Comparison of ENCODE assay signal across 9 mouse cellular contexts in the genomic region with DNA sequence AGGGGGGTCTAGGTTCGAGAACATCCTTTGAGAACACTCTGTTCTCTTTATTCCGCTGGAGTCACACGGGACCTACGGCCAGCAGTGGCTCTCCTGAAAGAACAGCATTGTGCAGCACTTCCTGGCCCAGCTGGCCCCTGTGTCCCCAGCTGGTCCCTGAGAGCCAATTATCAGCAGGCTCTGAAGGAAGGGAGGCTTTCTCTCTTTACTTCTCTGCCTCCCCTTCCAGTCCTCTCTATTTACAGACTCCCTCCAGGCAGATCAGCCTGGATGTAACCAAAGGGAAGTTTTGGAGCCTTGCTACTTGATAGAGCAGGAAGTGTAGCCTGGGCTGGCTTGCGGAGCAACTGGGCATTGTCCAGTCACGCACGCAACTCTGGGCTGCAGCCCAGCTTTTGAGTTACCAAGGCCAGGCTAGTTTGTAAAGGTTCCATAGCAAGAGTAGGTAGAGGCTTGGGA.
DNase-seq lines count a peak whose midpoint lies in the region; ATAC-seq lines count a peak whose summit lies in the region.
"Had no signal": no experiment of that assay in that cellular context is flagged by ENCODE, and none has a peak within 500 bp of the region (broad histone marks: within the 10 kb centered on the region; RNA-seq: fewer than 3 reads in every experiment).

No protein-coding gene starts in this region.

- WGBS in neural tube, embryonic 11.5 days = 62% methylated on average over 7 of the region's 7 CpGs
- WGBS in forebrain, embryonic 13.5 days = 43% methylated on average over 7 of the region's 7 CpGs
- 86% methylated on average over 7 of the region's 7 CpGs for WGBS in midbrain, embryonic 10.5 days

- peak; percentile 31 for DNase-seq in neural tube, embryonic 11.5 days (ENCODE audit: low spot score)
- DNase-seq in neural tube, embryonic 10.5 days (ENCODE audit: extremely low spot score, low spot score) = no peak
- DNase-seq in heart, postnatal 25 days (ENCODE audit: low spot score) = peak; percentile 58
- DNase-seq in layer of hippocampus, adult 9-11 months = peak; percentile 75
- no peak for DNase-seq in midbrain, embryonic 10.5 days (ENCODE audit: low spot score)
- DNase-seq in ovary, postnatal 36 days (ENCODE audit: low spot score) = no peak
- DNase-seq in c-Kit-positive CD71-positive TER-119-positive erythroid progenitor cells, embryonic 14.5 days (ENCODE audit: low spot score) = no peak

- no peak overlapping the region for H3K4me3 ChIP-seq in neural tube, embryonic 11.5 days (ENCODE audit: low read depth, low read length)
- H3K4me3 ChIP-seq in forebrain, embryonic 13.5 days = no peak overlapping the region
- H3K4me3 ChIP-seq in midbrain, embryonic 10.5 days = no peak overlapping the region

- no peak for ATAC-seq in neural tube, embryonic 11.5 days (ENCODE audit: insufficient read depth, low FRiP score, low TSS enrichment)
- 0 out of 2 replicates have a peak, but pooled peaks have one; percentile 13 for ATAC-seq in forebrain, embryonic 13.5 days
- ATAC-seq: Patski had no signal

- 0 out of 2 replicates have a peak overlapping the region, but pooled peaks have one; percentile 44 for H3K27ac ChIP-seq in neural tube, embryonic 11.5 days (ENCODE audit: low read depth, low read length)
- peak overlapping the region; percentile 57; the same call in 1 of the 2 replicates for H3K27ac ChIP-seq in forebrain, embryonic 13.5 days
- H3K27ac ChIP-seq in midbrain, embryonic 10.5 days (replicated peaks) = 0 out of 2 replicates have a peak overlapping the region, but pooled peaks have one; percentile 46

- peaks cover 6% of the 10 kb centered on the region; the same call in 1 of the 2 replicates for H3K4me1 ChIP-seq in neural tube, embryonic 11.5 days (ENCODE audit: control insufficient read depth, insufficient read depth, low read length)
- peaks cover 13% of the 10 kb centered on the region for H3K4me1 ChIP-seq in forebrain, embryonic 13.5 days
- 0 out of 2 replicates have a peak, but pooled peaks cover 6% of the 10 kb centered on the region for H3K4me1 ChIP-seq in midbrain, embryonic 10.5 days

- H3K36me3 ChIP-seq in neural tube, embryonic 11.5 days (ENCODE audit: control insufficient read depth, insufficient read depth, low read length) = 0 out of 2 replicates have a peak, but pooled peaks cover 2% of the 10 kb centered on the region
- H3K36me3 ChIP-seq in forebrain, embryonic 13.5 days (ENCODE audit: poor library complexity, severe bottlenecking) = peaks cover 13% of the 10 kb centered on the region
- peaks cover 89% of the 10 kb centered on the region for H3K36me3 ChIP-seq in midbrain, embryonic 10.5 days

- H3K9me3 ChIP-seq in neural tube, embryonic 11.5 days (ENCODE audit: control insufficient read depth, low read length) = no peaks in the 10 kb centered on the region
- H3K9me3 ChIP-seq in forebrain, embryonic 13.5 days (replicated peaks) = 0 out of 2 replicates have a peak, but pooled peaks cover 4% of the 10 kb centered on the region
- no peaks in the 10 kb centered on the region; the same call in 1 of the 2 replicates for H3K9me3 ChIP-seq in midbrain, embryonic 10.5 days (replicated peaks)

- intact Hi-C loops in heart, postnatal 25 days (cut with DNase I) = no loop called here

- no peak overlapping the region for H3K4me2 ChIP-seq in neural tube, embryonic 11.5 days (ENCODE audit: low read depth)
- no peak overlapping the region for H3K4me2 ChIP-seq in forebrain, embryonic 13.5 days

- no peak overlapping the region for H3K9ac ChIP-seq in neural tube, embryonic 11.5 days (ENCODE audit: low read length)
- no peak overlapping the region for H3K9ac ChIP-seq in forebrain, embryonic 13.5 days

- no peaks in the 10 kb centered on the region for H3K27me3 ChIP-seq in neural tube, embryonic 11.5 days (ENCODE audit: control insufficient read depth, insufficient read depth, low read length)
- H3K27me3 ChIP-seq in forebrain, embryonic 13.5 days = no peaks in the 10 kb centered on the region
- H3K27me3 ChIP-seq in midbrain, embryonic 10.5 days (ENCODE audit: low read depth, poor library complexity, severe bottlenecking) = no peaks in the 10 kb centered on the region
- H3K27me3 ChIP-seq: Patski had no signal

Comparison
In these comparisons a context has a peak if more than half of its experiments do, and no peak if none do; other contexts are left out.
1. DNase-seq: peak in neural tube, embryonic 11.5 days (single experiment), heart, postnatal 25 days (single experiment) and layer of hippocampus, adult 9-11 months (single experiment); none in neural tube, embryonic 10.5 days (single experiment), midbrain, embryonic 10.5 days (single experiment), ovary, postnatal 36 days (single experiment) and c-Kit-positive CD71-positive TER-119-positive erythroid progenitor cells, embryonic 14.5 days (single experiment).
2. Peak in every context shown above with its lines, with median percentiles within 50 percentile points of each other: H3K27ac ChIP-seq.